Mouse (Mus musculus) forebrain, embryonic 12.5 days (tissue): ENCODE data around the gene Polr1e. TPM values are rescaled to one million over a fixed set of nuclear protein-coding genes. Genes with fewer than 3 reads are reported as not detected.
"Not testable (repeated sequence)": the region's sequence is repeated elsewhere in the genome, so short reads cannot be mapped to it uniquely, and the experiment has no call there.

ENCODE experiments used
- ATAC-seq: fragments of 200-750 bp; cut with Nextera tagmentation; 2 replicates; pipeline ENCODE4 v1.8.0; 2017; ENCODE audit warnings: moderate TSS enrichment; ENCODE audit not compliant: low FRiP score
- H3K27ac ChIP-seq: fragments of 300-500 bp; sonication (generic); 2 replicates; pipeline ENCODE4 v1.5.1; 2016; ENCODE audit warnings: mild to moderate bottlenecking
- H3K27me3 ChIP-seq: fragments of 300-500 bp; sonication (generic); 2 replicates; pipeline ENCODE4 v1.6.1; 2016; ENCODE audit warnings: mild to moderate bottlenecking
- H3K36me3 ChIP-seq: fragments of 300-500 bp; sonication (generic); replicated peaks from 2 replicates; pipeline ENCODE4 v1.6.1; 2016; ENCODE audit warnings: mild to moderate bottlenecking
- H3K4me1 ChIP-seq: fragments of 300-500 bp; sonication (generic); 2 replicates; pipeline ENCODE4 v1.6.1; 2016
- H3K4me2 ChIP-seq: fragments of 300-500 bp; sonication (generic); 2 replicates; pipeline ENCODE4 v1.6.1; 2016; ENCODE audit warnings: mild to moderate bottlenecking, moderate library complexity
- H3K4me3 ChIP-seq: fragments of 300-500 bp; sonication (generic); replicated peaks from 2 replicates; pipeline ENCODE4 v1.5.1; 2016; ENCODE audit warnings: mild to moderate bottlenecking
- H3K9ac ChIP-seq: fragments of 300-500 bp; sonication (generic); 2 replicates; pipeline ENCODE4 v1.6.1; 2016; ENCODE audit warnings: mild to moderate bottlenecking
- H3K9me3 ChIP-seq: fragments of 300-500 bp; sonication (generic); 2 replicates; pipeline ENCODE4 v1.6.1; 2016
- WGBS: fragments of 180-500 bp; shearing (Covaris S2); methylation state at CpG from one replicate; pipeline ENCODE4 v1.1.7; 2016; 5-methylcytosine and 5-hydroxymethylcytosine counted together
- polyA plus RNA-seq: library from polyadenylated mRNA; unstranded; fragments of >200 nt; fragmentation: Nextera tagmentation; extraction: Ambion mirVana; gene quantifications from 2 replicates; pipeline ENCODE4 v1.2.1, GENCODE M21; 2016

The Polr1e gene
- polyA plus RNA-seq, 1 experiment from 2014 or later = 45.5 TPM

GRCm38 (mm10) chr4:45067742-45068141 is 49.4 kb downstream of the Polr1e start:
- Histone ChIP-seq H3K4me1 (peaks cover 14% of the 10 kb centered on the region), H3K27ac (no peak overlapping the region), H3K4me3 (no peak overlapping the region), H3K9me3 (no peaks in the 10 kb centered on the region), H3K9ac (no peak overlapping the region), H3K36me3 (no peaks in the 10 kb centered on the region), H3K27me3 (no peaks in the 10 kb centered on the region), H3K4me2 (no peak overlapping the region)
- 83% methylated on average over 4 of the region's 4 CpGs for WGBS
- ATAC-seq = no peak

GRCm38 (mm10) chr4:45072261-45072973 is 54.0 kb downstream of the Polr1e start:
- no peak overlapping the region for H3K4me2 ChIP-seq
- H3K4me3 ChIP-seq = no peak overlapping the region
- H3K4me1 ChIP-seq = peaks cover 14% of the 10 kb centered on the region
- no peaks in the 10 kb centered on the region for H3K36me3 ChIP-seq
- 82% methylated on average over 15 of the region's 15 CpGs for WGBS
- H3K9me3 ChIP-seq = no peaks in the 10 kb centered on the region
- no peak for ATAC-seq
- no peak overlapping the region for H3K9ac ChIP-seq
- no peaks in the 10 kb centered on the region for H3K27me3 ChIP-seq
- H3K27ac ChIP-seq = no peak overlapping the region

- Histone ChIP-seq H3K4me3 (no peak overlapping the region), H3K36me3 (peaks cover 7% of the 10 kb centered on the region; the same call in 1 of the 2 replicates), H3K27me3 (no peaks in the 10 kb centered on the region), H3K9me3 (no peaks in the 10 kb centered on the region), H3K4me1 (peaks cover 14% of the 10 kb centered on the region), H3K9ac (no peak overlapping the region), H3K4me2 (no peak overlapping the region), H3K27ac (no peak overlapping the region)
- ATAC-seq = no peak
- WGBS = 93% methylated on average over 6 of the region's 6 CpGs
Observed at GRCm38 (mm10) chr4:45073544-45073943, 55.2 kb downstream of the Polr1e start.

- not testable (repeated sequence) for ATAC-seq, H3K4me2 ChIP-seq, H3K9me3 ChIP-seq, H3K27ac ChIP-seq, H3K27me3 ChIP-seq, H3K4me3 ChIP-seq, H3K9ac ChIP-seq
- Histone ChIP-seq H3K4me1 (peaks cover 12% of the 10 kb centered on the region), H3K36me3 (peaks cover 12% of the 10 kb centered on the region; the same call in 1 of the 2 replicates)
- 93% methylated on average over 4 of the region's 4 CpGs for WGBS
Observed at GRCm38 (mm10) chr4:45081041-45081440, 62.7 kb downstream of the Polr1e start.

- H3K9me3 ChIP-seq = no peaks in the 10 kb centered on the region
- peaks cover 8% of the 10 kb centered on the region; the same call in 1 of the 2 replicates for H3K36me3 ChIP-seq
- H3K4me3 ChIP-seq = peak overlapping the region; percentile 89
- no peak overlapping the region for H3K9ac ChIP-seq
- ATAC-seq = no peak
- peak overlapping the region; percentile 77 for H3K4me2 ChIP-seq
- H3K27me3 ChIP-seq = no peaks in the 10 kb centered on the region
- H3K27ac ChIP-seq = 0 out of 2 replicates have a peak overlapping the region, but pooled peaks have one; percentile 31
- H3K4me1 ChIP-seq = peaks cover 12% of the 10 kb centered on the region
- 64% methylated on average over 9 of the region's 9 CpGs for WGBS
Observed at GRCm38 (mm10) chr4:45082951-45083350, 64.6 kb downstream of the Polr1e start.

- Histone ChIP-seq H3K9me3 (no peaks in the 10 kb centered on the region), H3K4me2 (peak overlapping the region; percentile 77), H3K4me1 (peaks cover 12% of the 10 kb centered on the region), H3K9ac (peak overlapping the region; percentile 98; the same call in 1 of the 2 replicates), H3K36me3 (peaks cover 6% of the 10 kb centered on the region; the same call in 1 of the 2 replicates), H3K27me3 (no peaks in the 10 kb centered on the region), H3K27ac (0 out of 2 replicates have a peak overlapping the region, but pooled peaks have one; percentile 31), H3K4me3 (peak overlapping the region; percentile 89)
- under 1% methylated on average over 8 of the region's 8 CpGs for WGBS
- ATAC-seq = no peak
Observed at GRCm38 (mm10) chr4:45083487-45083886, 65.1 kb downstream of the Polr1e start.

GRCm38 (mm10) chr4:45084021-45084894 is 65.9 kb downstream of the Polr1e start, which contains the start of gene Fbxo10:
Gene Fbxo10, minus strand, starts transcription at chr4:45084604.
- Histone ChIP-seq H3K4me2 (peak within 1 kb of the TSS; percentile 77), H3K4me3 (peak within 1 kb of the TSS; percentile 89), H3K27me3 (no peaks in the 10 kb centered on the region), H3K4me1 (peaks cover 12% of the 10 kb centered on the region), H3K27ac (peak within 1 kb of the TSS; percentile 86), H3K36me3 (no peaks in the 10 kb centered on the region), H3K9ac (peak within 1 kb of the TSS; percentile 98), H3K9me3 (no peaks in the 10 kb centered on the region)
- under 1% methylated on average over 76 of the region's 77 CpGs for WGBS
- ATAC-seq = peak; percentile 95

GRCm38 (mm10) chr4:45084895-45085290 is 66.5 kb downstream of the Polr1e start:
- WGBS = 45% methylated on average over 8 of the region's 8 CpGs
- 0 out of 2 replicates have a peak overlapping the region, but pooled peaks have one; percentile 26 for H3K27ac ChIP-seq

More at GRCm38 (mm10) chr4:45084895-45085290, 66.5 kb downstream of the Polr1e start:
- Histone ChIP-seq H3K4me2 (peak overlapping the region; percentile 77), H3K9ac (peak overlapping the region; percentile 98; the same call in 1 of the 2 replicates), H3K27me3 (no peaks in the 10 kb centered on the region), H3K36me3 (no peaks in the 10 kb centered on the region), H3K9me3 (no peaks in the 10 kb centered on the region), H3K4me3 (peak overlapping the region; percentile 89), H3K4me1 (peaks cover 12% of the 10 kb centered on the region)
- peak; percentile 13; the same call in 1 of the 2 replicates for ATAC-seq

Other genes with a start within 250 kb of the Polr1e start
- 30.8 and 36.1 TPM in 2 replicates for gene Grhpr, start 37.2 kb upstream of the Polr1e start, polyA plus RNA-seq
- 48.6 and 52.6 TPM in 2 replicates for gene Zbtb5, start 6.2 kb upstream of the Polr1e start, polyA plus RNA-seq
- gene Fbxo10, start 66.0 kb downstream of the Polr1e start, polyA plus RNA-seq = 16.1 and 18.0 TPM in 2 replicates
- 163 and 164 TPM in 2 replicates for gene Tomm5, start 89.5 kb downstream of the Polr1e start, polyA plus RNA-seq
- gene Frmpd1, start 166.3 kb downstream of the Polr1e start, polyA plus RNA-seq = 0.96 and 1.00 TPM in 2 replicates